9 mouse cellular contexts compared by ENCODE assay signal in the genomic region with DNA sequence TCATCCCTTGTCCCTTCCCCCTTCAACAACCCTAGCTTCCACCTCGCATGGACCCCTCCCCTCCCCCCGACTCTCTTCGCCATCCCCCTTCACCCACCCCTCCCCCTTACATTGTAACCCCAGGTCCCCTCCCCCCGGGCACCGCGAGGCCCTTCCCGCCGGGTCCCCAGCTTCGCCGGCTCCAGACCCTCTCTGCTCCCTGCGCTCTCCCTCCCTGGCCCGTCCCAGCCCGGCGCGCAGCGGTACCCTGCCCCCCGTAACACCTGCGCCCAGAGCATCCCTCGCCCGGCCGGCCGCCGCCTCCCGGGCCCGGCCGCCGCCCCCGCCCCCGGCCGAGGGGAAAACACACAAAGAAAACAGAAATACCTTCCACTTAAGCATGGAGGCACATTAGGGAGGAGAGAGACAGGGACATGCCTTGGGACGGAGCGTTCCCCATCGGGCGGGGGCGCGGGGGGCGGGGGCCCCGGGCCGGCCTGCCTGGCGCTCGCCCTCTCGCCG. TPM values are rescaled to one million over a fixed set of nuclear protein-coding genes. Genes with fewer than 3 reads are reported as not detected.
DNase-seq lines count a peak whose midpoint lies in the region; ATAC-seq and TF ChIP-seq lines count a peak whose summit lies in the region.
"Had no signal": no experiment of that assay in that cellular context is flagged by ENCODE, and none has a peak within 500 bp of the region (broad histone marks: within the 10 kb centered on the region; RNA-seq: fewer than 3 reads in every experiment).

No protein-coding gene starts in this region.

- H3K4me3 ChIP-seq in heart, embryonic 12.5 days, result peak overlapping the region; percentile 72
- H3K4me3 ChIP-seq in embryonic facial prominence, embryonic 12.5 days, result peak overlapping the region; percentile 66
- peak overlapping the region; percentile 63 for H3K4me3 ChIP-seq in limb, embryonic 14.5 days (replicated peaks; ENCODE audit: low read length)
- peak overlapping the region; percentile 61 for H3K4me3 ChIP-seq in stomach, embryonic 16.5 days (replicated peaks; ENCODE audit: low read length)

- WGBS in heart, embryonic 12.5 days, result 2% methylated on average over 36 of the region's 43 CpGs
- WGBS in embryonic facial prominence, embryonic 12.5 days, result 1% methylated on average over 40 of the region's 43 CpGs
- WGBS in limb, embryonic 14.5 days, result 3% methylated on average over 24 of the region's 43 CpGs
- 0% methylated on average over 31 of the region's 43 CpGs for WGBS in stomach, embryonic 16.5 days

- peak overlapping the region; percentile 99 for H3K4me2 ChIP-seq in heart, embryonic 12.5 days
- H3K4me2 ChIP-seq in embryonic facial prominence, embryonic 12.5 days (replicated peaks), result peak overlapping the region; percentile 99
- H3K4me2 ChIP-seq in limb, embryonic 14.5 days (replicated peaks; ENCODE audit: low read depth, low read length, severe bottlenecking), result peak overlapping the region; percentile 98
- peak overlapping the region; percentile 98 for H3K4me2 ChIP-seq in stomach, embryonic 16.5 days (ENCODE audit: low read depth, low read length)

- intact Hi-C loops in heart, postnatal 36 days (cut with DNase I), result loop anchor here (2.0 kb wide), 2 partner anchors 42 to 86 kb away; no protein-coding TSS in a partner anchor

- no peaks in the 10 kb centered on the region for H3K36me3 ChIP-seq in heart, embryonic 12.5 days
- H3K36me3 ChIP-seq in embryonic facial prominence, embryonic 12.5 days, result no peaks in the 10 kb centered on the region
- no peaks in the 10 kb centered on the region for H3K36me3 ChIP-seq in limb, embryonic 14.5 days (ENCODE audit: control insufficient read depth, insufficient read depth, low read length)
- H3K36me3 ChIP-seq in stomach, embryonic 16.5 days (ENCODE audit: control insufficient read depth, insufficient read depth, low read length), result no peaks in the 10 kb centered on the region

- DNase-seq in heart, postnatal 36 days, result no peak
- DNase-seq in A20 (ENCODE audit: low read depth, low spot score), result peak; percentile 31
- no peak for DNase-seq in limb, embryonic 14.5 days (ENCODE audit: low spot score)
- DNase-seq in layer of hippocampus, postnatal 14 days (ENCODE audit: low spot score in 2 of 2), result no peak
- no peak for DNase-seq in left cerebral cortex, adult 9 months (ENCODE audit: low spot score in 2 of 2)

- 0 out of 2 replicates have a peak, but pooled peaks have one; percentile 12 for ATAC-seq in heart, embryonic 12.5 days (ENCODE audit: insufficient number of reproducible peaks, low FRiP score)
- ATAC-seq in embryonic facial prominence, embryonic 12.5 days (ENCODE audit: insufficient number of reproducible peaks, insufficient read depth, low FRiP score, low TSS enrichment), result no peak
- ATAC-seq in limb, embryonic 14.5 days (ENCODE audit: low FRiP score, low read depth), result no peak
- no peak for ATAC-seq in stomach, embryonic 16.5 days (ENCODE audit: insufficient read depth, low FRiP score)

- H3K27me3 ChIP-seq in heart, embryonic 12.5 days (replicated peaks), result peaks cover 99% of the 10 kb centered on the region
- peaks cover 83% of the 10 kb centered on the region for H3K27me3 ChIP-seq in embryonic facial prominence, embryonic 12.5 days
- H3K27me3 ChIP-seq in limb, embryonic 14.5 days (ENCODE audit: control insufficient read depth, insufficient read depth, low read length), result peaks cover 50% of the 10 kb centered on the region
- H3K27me3 ChIP-seq in stomach, embryonic 16.5 days (ENCODE audit: control insufficient read depth, insufficient read depth, low read length), result peaks cover 34% of the 10 kb centered on the region

- peaks cover 27% of the 10 kb centered on the region for H3K4me1 ChIP-seq in heart, embryonic 12.5 days (replicated peaks)
- peaks cover 42% of the 10 kb centered on the region for H3K4me1 ChIP-seq in embryonic facial prominence, embryonic 12.5 days
- peaks cover 21% of the 10 kb centered on the region for H3K4me1 ChIP-seq in limb, embryonic 14.5 days (ENCODE audit: control insufficient read depth, insufficient read depth, low read length)
- H3K4me1 ChIP-seq in stomach, embryonic 16.5 days (ENCODE audit: control insufficient read depth, insufficient read depth, low read length), result peaks cover 17% of the 10 kb centered on the region

- no peak for TF ChIP-seq POLR2A in limb, embryonic 14.5 days (IDR thresholded peaks at IDR 0.05; ENCODE audit: borderline replicate concordance, extremely low read depth, insufficient read depth, insufficient read length)

- peak overlapping the region; percentile 74 for H3K9ac ChIP-seq in heart, embryonic 12.5 days
- H3K9ac ChIP-seq in embryonic facial prominence, embryonic 12.5 days, result peak overlapping the region; percentile 68
- H3K9ac ChIP-seq in limb, embryonic 14.5 days (ENCODE audit: low read depth, low read length, severe bottlenecking), result peak overlapping the region; percentile 45
- peak overlapping the region; percentile 72 for H3K9ac ChIP-seq in stomach, embryonic 16.5 days (ENCODE audit: low read length)

- H3K27ac ChIP-seq in heart, embryonic 12.5 days (ENCODE audit: poor library complexity, severe bottlenecking), result no peak overlapping the region
- peak overlapping the region; percentile 65 for H3K27ac ChIP-seq in embryonic facial prominence, embryonic 12.5 days
- H3K27ac ChIP-seq in limb, embryonic 14.5 days (replicated peaks; ENCODE audit: low read depth, low read length), result no peak overlapping the region
- no peak overlapping the region for H3K27ac ChIP-seq in stomach, embryonic 16.5 days (ENCODE audit: low read length)

- no peaks in the 10 kb centered on the region for H3K9me3 ChIP-seq in heart, embryonic 12.5 days (replicated peaks)
- H3K9me3 ChIP-seq in embryonic facial prominence, embryonic 12.5 days, result no peaks in the 10 kb centered on the region
- H3K9me3 ChIP-seq in limb, embryonic 14.5 days (ENCODE audit: control insufficient read depth, low read length), result no peaks in the 10 kb centered on the region
- H3K9me3 ChIP-seq in stomach, embryonic 16.5 days (replicated peaks; ENCODE audit: control insufficient read depth, low read length), result no peaks in the 10 kb centered on the region

RNA-seq across cellular contexts. Expression of a gene that starts 1.4 kb away (rescaled TPM):
- 0.09 TPM in 1 of 2 replicates, not detected in the other for polyA plus RNA-seq in heart, embryonic 12.5 days (2016; fragmentation: Nextera tagmentation; extraction: Ambion mirVana)
- total RNA-seq in heart, postnatal 36 days (2021), result under 1 TPM; 0.08 to 0.16 TPM
- polyA plus RNA-seq in embryonic facial prominence, embryonic 12.5 days (2016; fragmentation: Nextera tagmentation; extraction: Ambion mirVana), result 1.00 and 1.3 TPM in 2 replicates
- 4.0 and 5.1 TPM in 2 replicates for polyA plus RNA-seq in limb, embryonic 14.5 days (2012; rRNA removed)
- 0.39 and 0.53 TPM in 2 replicates for polyA plus RNA-seq in limb, embryonic 14.5 days (2014; fragmentation: Nextera tagmentation; extraction: Ambion mirVana)
- polyA plus RNA-seq in stomach, embryonic 16.5 days (2015; fragmentation: Nextera tagmentation; extraction: Ambion mirVana), result 0.36 and 0.39 TPM in 2 replicates
- 100 to 1,000 TPM; 309 to 331 TPM for total RNA-seq in layer of hippocampus, postnatal 14 days (2021)
- total RNA-seq: hematopoietic stem cell, adult 5-6 weeks had no signal

RNA-seq across cellular contexts. Expression of a gene that starts 54.9 kb away (rescaled TPM):
- polyA plus RNA-seq in heart, embryonic 12.5 days (2016; fragmentation: Nextera tagmentation; extraction: Ambion mirVana), result 2.0 and 2.5 TPM in 2 replicates
- 1 to 10 TPM in 1 of 2 experiments, under 1 TPM in 1; 0.95 to 2.4 TPM for total RNA-seq in heart, postnatal 36 days (2021)
- polyA plus RNA-seq in embryonic facial prominence, embryonic 12.5 days (2016; fragmentation: Nextera tagmentation; extraction: Ambion mirVana), result 15.3 and 16.4 TPM in 2 replicates
- polyA plus RNA-seq in limb, embryonic 14.5 days (2012; rRNA removed), result 6.6 and 9.2 TPM in 2 replicates
- polyA plus RNA-seq in limb, embryonic 14.5 days (2014; fragmentation: Nextera tagmentation; extraction: Ambion mirVana), result 4.4 and 4.8 TPM in 2 replicates
- 0.41 and 0.77 TPM in 2 replicates for polyA plus RNA-seq in stomach, embryonic 16.5 days (2015; fragmentation: Nextera tagmentation; extraction: Ambion mirVana)
- 10 to 100 TPM; 12.1 to 13.5 TPM for total RNA-seq in layer of hippocampus, postnatal 14 days (2021)
